Mouse (Mus musculus): ENCODE data around the gene Rpusd3. TPM values are rescaled to one million over a fixed set of nuclear protein-coding genes. Genes with fewer than 3 reads are reported as not detected.

Rpusd3 gene
- polyA plus RNA-seq (2015; fragmentation: Nextera tagmentation; extraction: Ambion mirVana) = 21.7 and 28.6 TPM in 2 replicates

GRCm38 (mm10) chr6:113419199-113419587 lies at the start of gene Rpusd3:
Gene Rpusd3 (minus strand): TSS chr6:113419340.

GRCm38 (mm10) chr6:113457952-113458534 lies 38.9 kb upstream of the Rpusd3 start, which contains the start of gene Il17re:
Gene Il17re (plus strand): TSS chr6:113458484.

GRCm38 (mm10) chr6:113442442-113443090 lies 23.4 kb upstream of the Rpusd3 start, which contains the start of gene Jagn1:
Gene Jagn1 (plus strand): TSS chr6:113442569.

GRCm38 (mm10) chr6:113435664-113436205 lies 16.6 kb upstream of the Rpusd3 start, which contains the start of gene Cidec:
Gene Cidec (minus strand): TSS chr6:113435760.

GRCm38 (mm10) chr6:113388960-113389359 lies 30.2 kb downstream of the Rpusd3 start, which contains the start of gene Ttll3:
Gene Ttll3 (plus strand): TSS chr6:113389260.

GRCm38 (mm10) chr6:113377496-113378385 lies 41.4 kb downstream of the Rpusd3 start, which contains the start of the genes Tada3 and Arpc4:
Gene Tada3 (minus strand): TSS chr6:113377883.
Gene Arpc4 (plus strand): TSS chr6:113378115.

Small RNA genes within 50 kb of the gene (microRNA-seq; reads per million reads assigned to microRNA genes)
- gene Gm24387 = 0 reads per million in 2 experiments

Other genes with a start within 250 kb of the Rpusd3 start
- 0.26 and 0.29 TPM in 2 replicates for gene Lhfpl4, start 224.0 kb downstream of the Rpusd3 start, polyA plus RNA-seq (2015; fragmentation: Nextera tagmentation; extraction: Ambion mirVana)
- gene Mtmr14, start 181.5 kb downstream of the Rpusd3 start, polyA plus RNA-seq (2015; fragmentation: Nextera tagmentation; extraction: Ambion mirVana) = 17.4 and 17.6 TPM in 2 replicates
- 0.09 and 0.10 TPM in 2 replicates for gene Cpne9, start 137.0 kb downstream of the Rpusd3 start, polyA plus RNA-seq (2015; fragmentation: Nextera tagmentation; extraction: Ambion mirVana)
- gene Brpf1, start 112.2 kb downstream of the Rpusd3 start, polyA plus RNA-seq (2015; fragmentation: Nextera tagmentation; extraction: Ambion mirVana) = 6.6 and 7.6 TPM in 2 replicates
- gene Ogg1, start 92.4 kb downstream of the Rpusd3 start, polyA plus RNA-seq (2015; fragmentation: Nextera tagmentation; extraction: Ambion mirVana) = 6.9 and 7.9 TPM in 2 replicates
- 58.2 and 77.7 TPM in 2 replicates for gene Camk1, start 75.4 kb downstream of the Rpusd3 start, polyA plus RNA-seq (2015; fragmentation: Nextera tagmentation; extraction: Ambion mirVana)
- 32.0 and 32.4 TPM in 2 replicates for gene Tada3, start 41.5 kb downstream of the Rpusd3 start, polyA plus RNA-seq (2015; fragmentation: Nextera tagmentation; extraction: Ambion mirVana)
- 179 and 222 TPM in 2 replicates for gene Arpc4, start 41.2 kb downstream of the Rpusd3 start, polyA plus RNA-seq (2015; fragmentation: Nextera tagmentation; extraction: Ambion mirVana)
- gene Ttll3, start 30.1 kb downstream of the Rpusd3 start, polyA plus RNA-seq (2015; fragmentation: Nextera tagmentation; extraction: Ambion mirVana) = 1.4 and 2.5 TPM in 2 replicates
- 8.3 and 223 TPM in 2 replicates for gene Cidec, start 16.4 kb upstream of the Rpusd3 start, polyA plus RNA-seq (2015; fragmentation: Nextera tagmentation; extraction: Ambion mirVana)
- 63.9 and 64.1 TPM in 2 replicates for gene Jagn1, start 23.2 kb upstream of the Rpusd3 start, polyA plus RNA-seq (2015; fragmentation: Nextera tagmentation; extraction: Ambion mirVana)
- 1.9 and 2.3 TPM in 2 replicates for gene Il17re, start 39.1 kb upstream of the Rpusd3 start, polyA plus RNA-seq (2015; fragmentation: Nextera tagmentation; extraction: Ambion mirVana)
- 12.8 and 17.1 TPM in 2 replicates for gene Il17rc, start 52.1 kb upstream of the Rpusd3 start, polyA plus RNA-seq (2015; fragmentation: Nextera tagmentation; extraction: Ambion mirVana)
- gene Creld1, start 64.0 kb upstream of the Rpusd3 start, polyA plus RNA-seq (2015; fragmentation: Nextera tagmentation; extraction: Ambion mirVana) = 25.2 and 33.4 TPM in 2 replicates
- gene Prrt3, start 82.6 kb upstream of the Rpusd3 start, polyA plus RNA-seq (2015; fragmentation: Nextera tagmentation; extraction: Ambion mirVana) = 0.41 and 0.55 TPM in 2 replicates
- gene Emc3, start 112.3 kb upstream of the Rpusd3 start, polyA plus RNA-seq (2015; fragmentation: Nextera tagmentation; extraction: Ambion mirVana) = 61.7 and 73.1 TPM in 2 replicates
- 1.5 and 1.7 TPM in 2 replicates for gene Fancd2, start 112.3 kb upstream of the Rpusd3 start, polyA plus RNA-seq (2015; fragmentation: Nextera tagmentation; extraction: Ambion mirVana)
- gene Fancd2os, start 181.4 kb upstream of the Rpusd3 start, polyA plus RNA-seq (2015; fragmentation: Nextera tagmentation; extraction: Ambion mirVana) = not detected in 2 replicates
- 143 and 159 TPM in 2 replicates for gene Brk1, start 185.4 kb upstream of the Rpusd3 start, polyA plus RNA-seq (2015; fragmentation: Nextera tagmentation; extraction: Ambion mirVana)
- 14.9 and 16.5 TPM in 2 replicates for gene Vhl, start 204.6 kb upstream of the Rpusd3 start, polyA plus RNA-seq (2015; fragmentation: Nextera tagmentation; extraction: Ambion mirVana)
- gene Irak2, start 219.1 kb upstream of the Rpusd3 start, polyA plus RNA-seq (2015; fragmentation: Nextera tagmentation; extraction: Ambion mirVana) = 5.6 and 5.9 TPM in 2 replicates